Mouse (Mus musculus) lung, adult 2 months (tissue): ENCODE measurements around the gene Negr1.

ENCODE experiments used
- CTCF ChIP-seq: fragments of 200-500 bp; IDR thresholded peaks from 2 replicates; pipeline ENCODE4 v1.5.1; 2011; ENCODE audit warnings: mild to moderate bottlenecking, low read length, control low read depth; ENCODE audit not compliant: insufficient read depth
- POLR2A ChIP-seq: fragments of 200-500 bp; IDR thresholded peaks from 2 replicates; pipeline ENCODE4 v1.6.1; 2011; ENCODE audit warnings: low read depth, mild to moderate bottlenecking, control low read depth, low read length, borderline replicate concordance; ENCODE audit errors: extremely low read depth

DNA sequence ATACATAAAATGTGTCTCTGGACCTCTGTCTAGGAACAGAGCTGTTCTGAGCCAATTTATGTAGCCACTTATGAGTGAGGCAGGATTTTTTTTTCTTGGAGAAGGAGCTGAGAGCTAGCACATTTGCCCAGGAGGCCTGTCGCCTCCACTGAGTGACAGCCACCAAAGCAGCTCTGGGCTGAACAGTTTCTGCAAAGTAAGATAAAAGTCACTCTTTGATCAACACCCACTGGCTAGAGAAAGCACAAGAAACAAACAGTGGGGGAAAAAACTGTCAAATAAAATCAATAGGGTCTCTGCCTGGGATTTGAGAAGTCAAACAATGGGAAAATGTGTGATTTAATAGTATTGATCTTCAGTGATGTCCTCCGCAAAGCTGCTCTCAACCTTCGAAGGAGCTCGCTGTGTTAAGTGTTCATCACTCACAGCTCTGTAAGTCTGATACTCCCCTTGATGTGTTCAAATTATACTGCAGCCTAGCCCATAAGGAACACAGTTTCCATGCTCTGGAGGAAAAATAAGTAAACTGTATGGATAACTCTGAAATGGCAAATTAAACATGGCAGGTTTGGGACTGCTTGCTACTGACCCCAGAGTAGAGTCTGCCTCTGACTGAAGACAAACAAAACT, 470.0 kb downstream of the Negr1 start:
- no peak for TF ChIP-seq CTCF
- no peak for TF ChIP-seq POLR2A
